Mouse (Mus musculus) liver, adult (tissue): ENCODE results near the gene Sema3c.

Experiments used
- GATA4 ChIP-seq: IDR thresholded peaks from 2 replicates; pipeline ENCODE4 v1.6.1; 2014; ENCODE audit warnings: mild to moderate bottlenecking, low read length; ENCODE audit not compliant: insufficient replicate concordance

Sema3c gene

DNA sequence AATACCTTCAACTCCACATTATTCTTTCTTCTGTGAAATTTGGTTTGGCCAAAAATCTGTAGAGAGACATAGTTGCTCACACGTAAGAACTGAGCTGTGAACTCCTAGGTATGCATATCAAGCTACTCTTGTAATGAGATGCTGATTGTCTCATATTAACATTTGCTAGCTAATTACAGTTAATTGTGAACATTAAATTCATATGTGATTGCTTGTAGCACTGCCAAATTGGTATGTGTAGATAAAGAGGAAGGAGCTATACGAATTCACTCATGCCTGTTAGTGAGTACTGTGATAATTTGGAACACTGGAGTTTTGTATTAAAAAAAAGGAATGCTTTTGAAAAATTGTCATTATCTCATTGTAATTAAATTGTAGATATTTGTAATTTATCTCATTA is 48.5 kb downstream of the Sema3c start:
- TF ChIP-seq GATA4 = no peak

DNA sequence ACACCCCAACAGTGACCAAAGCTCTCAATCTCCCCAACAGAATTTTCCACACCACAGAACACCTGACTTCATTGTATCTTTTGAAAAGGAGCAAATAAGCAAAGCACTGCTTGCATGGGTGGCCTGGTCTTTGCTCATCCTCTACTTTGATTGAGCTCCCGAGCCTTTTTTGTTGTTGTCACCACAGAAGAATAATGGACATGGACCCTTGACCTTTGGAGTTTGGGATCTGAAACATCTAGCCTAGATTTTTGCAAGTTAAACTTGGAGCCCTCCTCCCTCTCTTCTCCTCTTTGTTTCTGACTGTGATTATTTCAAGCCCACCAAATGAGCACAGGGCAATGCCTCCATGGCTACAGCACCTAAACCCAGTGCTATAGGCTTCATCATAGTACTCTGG is 54.5 kb downstream of the Sema3c start:
- TF ChIP-seq GATA4 = no peak

DNA sequence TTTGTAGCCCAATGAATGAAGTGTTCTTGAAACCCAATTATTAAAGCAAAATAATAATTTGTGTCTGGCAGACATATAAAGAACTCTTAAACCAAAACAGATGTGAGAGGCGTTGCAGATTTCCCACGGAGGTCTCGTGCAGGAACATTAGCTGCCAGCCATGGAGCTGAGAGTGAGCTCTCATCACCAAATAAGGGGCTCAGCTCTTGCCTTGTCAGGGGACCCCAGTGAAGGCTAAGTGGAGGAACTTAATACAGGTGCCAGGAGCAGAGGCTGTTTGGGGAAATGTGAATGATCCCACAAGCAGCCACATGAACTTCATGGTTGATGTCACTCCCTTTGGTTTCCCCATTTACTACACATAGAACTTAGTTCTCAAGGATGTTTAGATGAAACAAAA is 55.5 kb downstream of the Sema3c start:
- TF ChIP-seq GATA4 = no peak

DNA sequence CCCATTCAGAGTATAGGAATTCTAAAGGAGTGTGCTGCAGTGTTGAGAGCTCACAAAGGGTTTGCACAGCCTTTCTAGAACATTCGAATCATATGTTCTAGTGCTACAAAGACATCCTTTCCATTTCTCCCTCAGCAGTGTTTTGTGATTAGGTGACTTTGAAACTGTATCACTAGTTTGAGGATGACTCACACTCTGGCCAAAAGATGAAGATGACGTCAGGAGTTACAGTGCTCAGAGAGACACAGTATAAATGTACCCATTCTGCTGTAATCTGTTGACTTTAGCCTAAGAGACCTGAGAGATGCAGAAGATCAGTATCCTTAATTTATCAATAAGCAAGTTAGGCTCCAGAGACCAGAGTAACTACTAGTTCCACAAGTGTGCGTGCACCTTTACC is 65.4 kb downstream of the Sema3c start:
- no peak for TF ChIP-seq GATA4

DNA sequence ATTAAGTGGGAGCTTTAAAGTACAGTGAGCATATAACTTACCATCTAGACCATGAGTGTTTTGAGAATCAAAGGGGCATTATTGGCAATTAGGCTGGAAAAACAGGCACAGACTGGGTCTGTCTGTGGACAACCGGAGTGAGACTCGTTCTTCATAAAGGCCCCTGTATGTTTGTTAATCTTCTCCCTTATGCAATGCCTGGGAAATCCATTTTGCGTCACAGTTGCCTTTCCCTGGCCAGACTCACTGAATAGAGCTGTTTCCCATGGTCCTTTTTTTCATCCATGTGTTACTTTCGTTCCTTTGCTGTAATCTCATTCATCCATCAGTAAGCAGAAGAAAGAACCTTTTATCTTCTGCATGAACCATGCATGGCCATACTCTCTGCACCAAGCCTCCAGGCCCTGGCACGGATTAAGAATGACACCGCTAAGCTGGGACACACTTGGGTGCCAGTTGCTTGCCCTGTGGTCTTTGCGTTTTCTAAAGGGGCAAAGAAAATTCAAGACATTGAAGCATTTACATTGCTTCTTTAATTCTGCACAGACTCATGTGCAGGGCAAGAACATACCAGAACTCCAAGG is 73.7 kb downstream of the Sema3c start:
- TF ChIP-seq GATA4 = no peak

DNA sequence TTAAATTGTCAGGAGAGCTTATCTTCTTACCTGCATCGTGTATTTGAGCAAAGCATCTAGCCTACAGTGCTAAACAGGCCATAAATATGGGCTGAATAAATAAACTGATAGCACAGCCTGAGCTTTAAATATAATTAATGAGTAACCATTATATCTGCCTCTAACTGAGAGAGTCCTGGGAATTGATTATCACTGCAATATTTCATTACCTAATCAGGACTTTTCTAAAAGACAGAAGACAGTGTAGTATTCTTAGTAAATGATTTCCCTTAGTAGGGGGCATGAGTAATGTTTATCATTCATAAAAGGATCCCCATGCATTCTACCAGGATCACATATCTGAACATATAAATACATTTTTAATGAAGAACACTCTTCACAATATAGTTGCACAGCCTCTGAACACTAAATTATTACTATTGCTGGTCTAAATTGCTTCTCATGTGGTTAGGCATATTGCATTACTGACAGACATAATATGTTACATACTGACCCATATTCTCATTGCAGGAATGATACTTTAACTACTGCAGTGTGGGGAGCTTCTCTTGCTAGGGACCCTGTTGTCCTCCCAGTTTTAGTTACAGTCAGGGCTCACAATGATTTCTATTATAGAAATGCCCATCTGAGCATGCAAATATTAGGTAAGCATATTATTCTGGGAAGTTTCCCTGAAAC is 74.9 kb downstream of the Sema3c start:
- no peak for TF ChIP-seq GATA4

DNA sequence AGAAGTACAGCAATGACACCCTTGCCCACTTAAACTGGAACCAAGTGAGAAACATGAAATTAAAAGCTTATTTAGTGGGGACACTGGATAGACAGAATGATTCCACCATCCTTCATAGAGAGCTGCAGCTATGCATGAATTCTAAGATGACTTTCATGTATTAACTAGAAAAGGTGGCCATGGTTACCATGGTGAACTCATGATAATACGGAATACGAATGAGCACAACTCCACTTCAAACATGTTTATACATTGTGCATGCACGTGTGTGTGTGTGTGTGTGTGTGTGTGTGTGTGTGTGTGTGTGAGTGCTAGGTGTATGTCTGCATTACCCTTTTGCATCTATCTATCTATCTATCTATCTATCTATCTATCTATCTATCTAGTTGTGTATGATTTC is 87.1 kb downstream of the Sema3c start:
- no peak for TF ChIP-seq GATA4

DNA sequence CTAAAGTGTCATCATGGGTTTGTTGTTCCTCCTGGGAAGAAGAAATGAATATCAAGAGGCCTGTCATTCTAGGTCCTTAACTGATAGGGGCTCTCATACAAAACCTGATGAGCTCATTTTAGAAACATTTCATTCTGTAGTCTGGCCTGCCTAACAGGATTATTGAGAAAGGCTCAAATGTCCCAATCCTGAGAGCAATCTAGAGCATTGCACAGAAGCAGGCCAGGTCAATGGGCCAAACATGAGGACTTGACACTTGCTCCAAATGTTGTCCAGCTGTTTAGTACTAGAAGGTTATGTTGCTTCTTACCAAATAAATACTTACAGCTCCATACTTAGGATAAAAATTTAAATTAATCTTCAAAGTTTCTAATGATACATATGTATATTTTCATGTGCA is 97.3 kb downstream of the Sema3c start:
- TF ChIP-seq GATA4 = no peak

DNA sequence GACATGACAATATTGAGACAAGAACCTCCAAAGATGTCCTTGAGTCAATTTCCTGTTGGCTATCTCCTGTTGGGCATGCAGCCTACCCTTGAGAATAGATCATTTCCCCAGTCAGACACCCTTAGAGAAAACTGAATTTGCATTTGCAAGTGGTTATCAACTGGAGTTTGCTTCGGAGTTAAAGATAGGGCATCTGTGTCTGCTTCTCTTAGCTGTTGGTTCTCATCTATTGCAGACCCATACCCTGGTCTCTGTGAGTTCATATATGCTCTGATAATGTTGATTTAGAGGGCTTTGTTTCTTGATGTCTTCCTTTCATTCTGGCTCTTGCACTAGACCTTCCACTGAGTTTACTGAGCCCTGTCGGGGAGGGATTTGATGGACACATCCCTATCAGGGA is 106.8 kb downstream of the Sema3c start:
- no peak for TF ChIP-seq GATA4

DNA sequence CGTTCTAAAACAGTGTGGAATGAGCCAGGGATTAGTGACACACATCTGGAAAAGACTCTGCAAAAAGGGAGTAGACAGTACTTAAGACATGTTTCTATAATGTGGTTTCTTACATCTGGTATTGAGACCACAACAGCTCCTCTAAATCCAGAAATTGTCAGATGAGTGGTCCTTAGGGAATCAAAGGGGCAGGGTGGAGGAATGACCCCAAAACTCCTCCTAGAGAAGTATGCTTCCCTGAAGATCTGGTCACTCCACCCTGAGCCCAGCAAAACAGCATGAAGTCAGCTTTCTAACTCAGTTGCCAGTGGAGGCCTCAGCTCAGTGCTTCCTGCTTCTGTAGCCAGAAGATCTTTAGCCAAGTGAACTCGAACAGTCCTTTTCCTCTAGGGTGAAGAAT is 115.0 kb downstream of the Sema3c start:
- TF ChIP-seq GATA4 = no peak

DNA sequence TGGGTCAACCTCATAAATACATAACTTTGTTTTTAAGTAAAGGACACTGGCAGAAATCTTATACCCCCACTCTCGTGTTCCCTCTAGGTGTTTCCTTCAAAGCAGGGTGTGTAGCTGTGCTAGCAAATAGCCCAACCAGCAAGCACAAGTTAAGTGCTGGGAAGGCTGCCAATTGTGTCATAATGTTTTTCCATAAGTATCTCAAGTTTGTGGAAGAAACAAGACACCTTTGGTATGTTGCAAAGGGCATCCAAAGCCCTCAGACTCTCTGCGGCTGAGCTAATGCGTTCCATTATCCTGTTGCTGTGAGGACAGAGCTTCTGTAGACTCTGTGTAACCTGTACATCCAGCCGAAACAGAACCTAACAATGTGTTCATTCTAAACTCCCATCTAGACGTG is 115.5 kb downstream of the Sema3c start:
- TF ChIP-seq GATA4 = no peak

DNA sequence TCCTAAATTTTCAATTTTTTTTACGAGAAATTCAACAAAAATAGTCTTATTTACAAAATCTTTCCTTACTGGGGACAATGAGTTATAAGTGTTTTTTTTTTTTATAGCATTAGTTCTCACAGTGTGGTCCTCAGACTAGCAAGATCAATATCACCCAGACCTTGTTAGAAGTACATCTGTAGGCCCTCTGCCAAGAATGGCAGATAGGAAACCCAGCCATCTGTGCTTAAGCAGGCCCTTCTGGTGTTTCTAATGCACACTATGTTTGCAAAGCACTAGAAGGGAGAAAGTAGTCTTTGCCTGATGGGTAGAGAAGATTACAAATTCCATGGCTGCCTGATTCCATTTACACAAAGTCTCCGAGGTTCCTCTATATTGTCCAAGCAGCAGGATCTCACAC is 121.3 kb downstream of the Sema3c start:
- no peak for TF ChIP-seq GATA4

DNA sequence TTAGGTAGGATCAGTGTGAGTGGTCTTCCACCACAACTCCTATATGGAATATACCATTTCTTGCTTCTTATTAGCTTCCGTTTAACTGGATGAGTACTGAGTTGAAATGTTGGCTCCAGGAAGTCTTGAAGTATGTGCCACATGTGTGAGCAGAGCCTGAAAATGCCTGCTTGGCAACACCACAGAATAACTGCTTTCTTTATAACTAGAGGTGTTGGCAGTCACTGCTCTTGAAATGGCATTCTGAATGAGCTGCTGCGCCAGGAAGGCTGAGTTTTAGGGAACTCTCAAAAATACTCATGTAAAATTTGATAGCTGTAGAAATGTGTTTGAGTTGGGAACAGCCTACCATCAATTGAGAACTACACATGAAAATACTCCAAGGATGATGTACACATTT is 124.8 kb downstream of the Sema3c start:
- no peak for TF ChIP-seq GATA4

DNA sequence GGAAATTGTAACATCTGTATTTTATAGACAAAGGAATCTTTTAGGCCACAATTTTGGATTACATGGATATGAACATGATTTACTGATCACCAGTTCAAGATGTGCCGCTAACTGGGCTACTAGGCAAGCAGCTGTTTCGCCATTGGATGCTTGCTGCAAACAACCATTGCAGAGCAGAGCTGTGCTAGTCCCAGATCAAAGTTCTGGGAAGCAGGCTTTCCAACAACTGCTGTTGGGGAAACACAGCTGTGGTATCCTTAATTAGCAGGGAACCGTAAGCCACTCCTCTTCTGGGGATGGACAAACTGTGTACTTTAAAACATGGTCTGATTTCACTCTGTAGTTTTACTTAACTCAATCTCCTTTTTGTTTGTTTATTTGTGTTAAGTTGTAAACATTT is 130.1 kb downstream of the Sema3c start:
- TF ChIP-seq GATA4 = no peak

DNA sequence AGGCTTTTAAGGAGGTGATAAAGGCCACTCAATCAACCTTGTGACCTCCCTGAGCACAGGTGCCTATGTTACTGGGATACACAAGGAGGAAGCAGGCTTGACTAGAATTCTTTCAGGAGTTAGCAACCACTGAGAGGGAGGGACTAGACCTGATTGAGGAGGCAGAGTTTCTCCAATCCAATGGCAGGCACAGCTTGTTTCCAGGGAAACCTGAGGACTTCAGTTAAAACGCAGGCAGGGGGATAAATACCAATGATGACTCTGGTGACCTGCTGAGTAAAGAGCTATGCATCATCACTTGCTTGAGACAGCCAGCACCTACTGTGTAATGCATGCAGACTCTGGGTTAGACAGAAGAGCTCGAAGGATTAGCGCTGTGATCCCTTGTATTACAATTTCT is 133.0 kb downstream of the Sema3c start:
- TF ChIP-seq GATA4 = no peak

DNA sequence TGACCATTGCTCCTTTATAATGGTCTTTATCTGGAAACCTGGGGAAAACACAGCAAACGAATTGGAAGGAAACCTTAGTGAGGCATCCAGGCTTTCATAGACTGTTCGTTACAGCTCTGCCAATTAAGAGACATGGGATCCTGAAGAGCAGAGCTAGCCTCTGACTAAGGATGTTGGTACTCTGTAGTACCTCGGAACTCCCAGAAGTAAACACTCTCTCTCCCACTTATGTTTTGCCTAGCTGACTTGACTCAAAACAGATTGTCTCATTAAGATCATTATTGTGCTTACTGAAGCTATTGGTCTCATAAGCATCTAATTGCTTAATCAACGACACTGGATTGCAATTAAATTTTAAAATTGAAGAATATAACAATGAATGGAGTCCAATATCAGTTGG is 138.3 kb downstream of the Sema3c start:
- no peak for TF ChIP-seq GATA4

DNA sequence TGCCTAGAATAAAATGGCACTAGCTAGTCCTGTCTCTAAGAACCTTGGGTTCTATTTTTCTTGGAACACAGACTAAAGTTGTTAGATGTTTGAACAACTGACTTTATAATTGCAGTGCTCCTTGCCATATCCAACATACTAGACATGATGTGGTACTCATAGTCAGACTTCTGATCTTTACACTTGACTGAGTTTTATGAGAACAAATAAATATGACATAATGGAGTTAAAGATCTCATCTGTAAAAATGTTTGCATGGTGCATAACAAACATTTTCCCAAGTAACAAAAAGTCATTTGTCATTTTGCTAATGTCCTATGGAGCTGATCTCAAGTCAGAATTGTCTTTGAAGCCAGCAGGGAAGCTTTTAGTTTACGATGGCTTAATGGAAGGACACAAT is 141.1 kb downstream of the Sema3c start:
- TF ChIP-seq GATA4 = no peak
